Mouse (Mus musculus): ENCODE data around the gene Aqp6.

Gene Aqp6

DNA sequence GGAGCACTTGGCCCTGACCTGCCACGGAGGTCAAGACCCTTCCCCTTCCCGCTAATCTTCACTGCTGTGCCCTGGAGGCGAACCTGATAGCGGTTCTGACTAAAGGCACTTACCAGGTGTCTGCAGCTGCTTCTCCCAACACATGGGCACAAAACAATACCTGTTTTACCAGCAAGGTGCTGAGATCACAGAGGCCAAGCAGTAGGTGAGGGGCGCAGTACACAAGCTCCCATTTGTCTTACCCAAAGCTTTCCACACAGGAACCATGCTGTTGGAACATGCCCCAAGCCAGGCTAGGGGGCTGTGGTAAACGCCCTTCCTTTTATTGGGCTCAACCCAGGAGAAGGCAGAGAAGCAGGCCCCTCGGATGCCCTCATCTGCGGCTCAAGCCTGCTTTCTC lies 3.6 kb upstream of the Aqp6 start:
- DNase-seq (ENCODE audit: low read depth, low spot score), result no peak

DNA sequence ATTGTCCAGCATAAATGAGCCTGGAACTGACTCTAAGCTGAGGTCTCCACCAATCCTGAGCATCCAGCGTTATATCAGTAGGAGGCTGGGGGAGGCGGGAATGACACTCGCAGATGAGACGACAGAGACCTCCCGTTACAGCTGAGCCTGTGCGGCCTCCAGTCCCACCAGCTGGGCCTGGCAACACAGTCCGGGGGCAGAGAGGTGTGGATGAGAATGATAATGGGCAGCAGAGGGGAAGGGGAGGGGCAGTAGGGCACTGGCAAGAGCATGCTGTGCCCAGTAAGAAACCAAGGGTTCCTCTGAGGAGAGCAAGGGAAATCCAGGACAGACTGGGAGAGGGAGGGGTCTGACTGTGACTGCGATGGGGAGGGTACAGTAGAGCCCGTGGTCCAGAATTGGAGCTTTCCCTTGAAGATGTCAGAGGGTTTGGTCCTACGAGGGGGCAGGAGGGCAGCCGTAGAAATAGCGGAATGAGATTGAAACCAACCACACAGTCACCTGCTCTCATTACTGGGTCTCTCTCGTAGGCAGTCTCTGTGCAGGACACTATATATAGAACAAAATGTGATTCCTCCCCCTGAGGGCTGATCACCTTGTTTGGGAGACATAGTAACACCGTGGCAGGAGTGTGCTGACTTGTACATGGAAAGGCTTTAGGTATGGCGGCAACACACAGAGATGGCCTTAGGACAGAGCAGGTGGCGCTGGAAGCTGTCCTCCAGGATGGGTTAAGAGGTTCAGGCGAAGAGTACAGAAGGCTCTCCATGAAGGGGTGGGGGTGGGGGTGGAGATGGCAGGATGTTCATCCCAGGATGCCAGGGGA lies 1.7 kb upstream of the Aqp6 start:
- no peak for DNase-seq (ENCODE audit: low read depth, low spot score)

DNA sequence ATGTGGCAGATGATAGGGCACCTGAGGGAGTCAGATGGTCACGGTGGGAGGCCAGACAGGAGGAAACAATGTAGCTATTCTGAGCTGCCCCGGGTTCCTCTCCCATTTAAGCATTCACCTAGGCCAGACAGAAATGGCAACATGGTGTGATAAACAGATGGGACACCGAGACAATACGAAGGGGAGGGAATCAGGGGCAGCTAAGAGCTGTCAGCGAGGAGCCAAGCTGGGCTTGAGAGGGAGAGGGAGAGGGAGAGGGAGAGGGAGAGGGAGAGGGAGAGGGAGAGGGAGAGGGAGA lies 572 bp downstream of the Aqp6 start:
- DNase-seq (ENCODE audit: low read depth, low spot score), result no peak

DNA sequence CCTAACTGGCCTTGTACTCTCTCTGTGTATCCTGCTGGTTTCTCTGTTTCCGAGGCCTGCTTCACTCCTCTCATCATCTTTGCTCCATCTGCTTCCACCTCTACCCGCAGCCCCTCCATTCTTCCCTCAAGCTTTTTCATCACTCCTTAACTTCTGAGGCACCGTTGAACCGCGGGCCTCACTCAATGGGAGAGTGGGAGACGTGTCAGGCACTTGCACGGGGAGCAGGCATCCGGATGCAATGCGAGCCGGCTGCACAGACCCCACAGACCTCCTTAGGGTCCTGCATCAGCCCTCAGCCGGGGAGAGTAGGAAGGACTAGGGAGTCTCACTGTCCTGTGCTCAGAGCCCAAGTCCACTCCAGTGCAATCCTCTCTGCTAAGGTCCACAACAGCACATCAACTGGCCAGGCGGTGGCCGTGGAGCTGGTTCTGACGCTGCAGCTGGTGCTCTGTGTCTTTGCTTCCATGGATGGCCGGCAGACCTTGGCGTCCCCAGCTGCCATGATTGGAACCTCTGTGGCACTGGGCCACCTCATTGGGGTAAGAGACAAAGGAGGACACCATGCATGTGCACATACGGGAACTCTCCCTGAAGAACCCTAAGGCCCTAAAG lies 1.1 kb downstream of the Aqp6 start:
- no peak for DNase-seq (ENCODE audit: low read depth, low spot score)

DNA sequence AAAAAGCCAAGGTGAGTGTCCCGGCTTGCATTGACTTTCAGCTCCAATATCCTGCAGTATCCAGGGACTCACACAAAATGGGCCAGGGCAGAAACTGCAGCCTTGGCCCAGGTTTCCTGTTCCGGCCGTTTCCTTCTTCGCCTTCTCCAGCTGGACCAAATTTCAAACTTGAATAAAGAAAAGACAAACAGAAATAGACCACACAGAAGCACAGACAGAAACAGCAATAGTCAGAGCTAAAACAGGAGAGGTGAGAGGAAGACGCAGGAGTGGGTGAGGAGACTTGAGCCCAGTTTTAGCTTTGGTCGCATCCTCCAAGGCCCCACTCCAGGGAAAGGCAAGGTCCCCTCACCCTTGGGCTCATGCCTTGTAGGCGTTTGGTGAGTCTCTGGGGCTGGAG lies 2.0 kb downstream of the Aqp6 start:
- no peak for DNase-seq (ENCODE audit: low read depth, low spot score)

DNA sequence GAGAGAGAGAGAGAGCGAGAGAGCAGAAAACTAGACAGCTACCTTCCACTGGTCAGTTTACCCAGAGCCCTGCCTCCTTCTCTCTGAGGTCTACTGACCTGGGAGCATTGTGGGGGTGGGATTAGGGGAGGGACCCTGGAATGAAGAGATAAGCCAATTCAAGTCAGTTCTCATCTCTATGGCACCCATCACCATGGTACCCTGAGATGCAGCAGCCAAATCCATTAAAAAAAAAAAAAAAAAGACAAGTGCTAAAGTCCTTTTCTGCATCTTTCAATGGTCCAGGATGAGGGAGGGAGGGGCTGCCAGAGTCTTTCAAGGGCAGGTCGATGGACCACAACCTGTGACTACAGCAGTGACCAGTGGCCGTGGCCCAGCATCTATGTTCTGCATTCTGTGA lies 4.4 kb downstream of the Aqp6 start:
- no peak for DNase-seq (ENCODE audit: low read depth, low spot score)

DNA sequence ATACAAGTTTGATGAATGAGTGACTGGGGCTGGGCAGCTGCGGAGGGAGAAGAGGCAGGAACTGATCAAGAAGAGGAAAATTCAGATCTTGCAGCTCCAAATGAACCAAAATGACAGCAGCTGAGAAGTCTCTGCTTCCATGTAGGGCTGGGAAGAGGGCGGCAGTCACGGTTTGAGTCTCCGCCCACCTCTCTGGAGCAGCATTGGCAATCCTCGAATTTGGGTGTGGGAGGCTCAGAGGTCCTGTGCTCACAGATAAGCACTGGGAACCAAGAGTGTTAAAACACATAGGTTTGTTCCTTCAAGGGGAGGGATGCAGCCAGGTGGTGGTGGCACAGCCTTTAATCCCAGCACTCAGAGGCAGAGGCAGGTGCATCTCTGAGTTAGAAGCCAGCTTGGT lies 5.3 kb downstream of the Aqp6 start:
- DNase-seq (ENCODE audit: low read depth, low spot score), result no peak

DNA sequence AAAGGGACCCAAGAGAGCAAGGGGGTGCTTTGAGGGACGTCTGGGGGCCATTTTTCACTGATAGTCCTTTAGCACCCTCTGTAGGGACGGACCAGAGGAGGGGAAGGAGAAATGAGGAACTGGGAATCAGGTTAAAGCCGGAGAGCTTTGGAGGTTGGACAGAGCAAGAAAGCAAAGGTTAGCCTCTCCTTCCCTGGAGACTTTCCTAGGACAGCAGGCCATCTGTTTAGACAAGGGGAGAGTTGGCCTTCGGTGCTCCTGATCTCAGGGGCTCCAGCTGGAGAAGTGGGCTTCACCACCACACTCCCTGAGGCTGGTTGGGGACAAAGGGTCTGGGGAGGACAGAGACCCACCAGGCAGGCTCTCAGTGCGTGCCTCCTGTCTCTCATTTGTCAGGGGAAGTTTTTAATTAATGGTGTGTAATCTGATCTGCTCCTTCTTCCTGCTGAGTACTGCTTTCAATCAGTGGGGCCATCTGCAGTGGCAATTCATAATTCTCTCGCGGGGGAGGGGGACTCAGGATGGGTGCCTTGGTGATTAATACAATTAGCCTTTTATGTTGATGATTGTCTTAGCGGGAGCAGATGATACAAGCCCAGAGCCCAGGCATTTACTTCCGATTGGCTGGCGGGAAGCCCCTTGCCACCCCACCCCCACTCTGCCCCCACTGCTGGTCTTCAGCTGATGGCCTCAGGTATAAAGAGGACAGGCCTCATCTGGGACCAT lies 6.4 kb downstream of the Aqp6 start:
- no peak for DNase-seq (ENCODE audit: low read depth, low spot score)

DNA sequence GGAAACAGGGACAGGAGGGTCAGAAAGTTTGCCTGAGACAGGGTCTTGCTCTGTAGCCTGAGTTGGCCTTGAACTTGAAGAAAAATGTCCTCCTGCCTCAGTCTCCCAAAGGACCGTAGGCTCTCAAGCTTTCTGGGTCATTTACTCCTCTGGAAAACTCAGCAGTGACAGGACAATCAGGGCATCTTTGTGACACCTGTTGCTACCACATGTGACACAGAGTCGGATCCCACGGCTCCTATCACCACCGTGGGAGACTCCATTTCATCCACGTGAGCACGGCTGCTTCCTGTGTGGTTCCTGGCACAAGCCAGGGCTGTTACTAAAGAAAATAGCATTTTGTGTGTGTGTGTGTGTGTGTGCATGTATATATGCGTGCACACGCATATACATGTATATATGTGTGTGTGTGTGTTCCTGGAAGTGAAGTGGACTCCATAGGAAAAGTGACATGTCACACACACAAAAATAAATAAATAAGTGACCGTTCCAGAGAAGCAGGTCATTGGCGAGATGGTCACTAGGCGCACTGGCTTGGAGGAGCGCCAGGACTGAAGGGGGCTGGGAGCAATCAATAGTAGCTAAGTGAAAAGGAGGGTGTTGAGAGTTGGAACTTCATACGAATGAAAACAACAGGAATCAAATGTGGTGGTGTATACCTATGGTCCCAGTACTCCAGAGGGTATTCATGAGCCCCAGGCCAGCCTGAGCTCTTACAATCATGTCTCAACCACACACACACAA lies 7.4 kb downstream of the Aqp6 start:
- DNase-seq (ENCODE audit: low read depth, low spot score), result no peak

DNA sequence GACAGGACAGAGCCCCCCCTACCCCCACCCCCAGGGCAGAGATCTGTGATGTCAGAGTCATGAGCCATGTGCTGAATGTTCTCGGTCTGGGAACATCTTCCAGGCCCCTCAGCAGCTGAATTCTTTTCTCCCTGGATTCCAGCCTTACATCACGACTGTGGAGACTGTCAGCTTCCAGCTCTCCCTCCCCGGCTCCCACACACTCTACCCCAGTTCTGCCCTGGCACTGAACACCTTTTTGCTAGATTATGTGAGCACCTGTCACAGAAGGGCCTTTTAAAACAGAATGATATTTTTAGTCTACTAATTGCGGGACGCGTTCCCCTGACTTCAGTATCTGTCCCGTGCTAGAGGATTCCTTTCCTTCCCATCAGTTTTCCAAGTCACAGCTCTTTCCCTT lies 10.4 kb downstream of the Aqp6 start:
- no peak for DNase-seq (ENCODE audit: low read depth, low spot score)

DNA sequence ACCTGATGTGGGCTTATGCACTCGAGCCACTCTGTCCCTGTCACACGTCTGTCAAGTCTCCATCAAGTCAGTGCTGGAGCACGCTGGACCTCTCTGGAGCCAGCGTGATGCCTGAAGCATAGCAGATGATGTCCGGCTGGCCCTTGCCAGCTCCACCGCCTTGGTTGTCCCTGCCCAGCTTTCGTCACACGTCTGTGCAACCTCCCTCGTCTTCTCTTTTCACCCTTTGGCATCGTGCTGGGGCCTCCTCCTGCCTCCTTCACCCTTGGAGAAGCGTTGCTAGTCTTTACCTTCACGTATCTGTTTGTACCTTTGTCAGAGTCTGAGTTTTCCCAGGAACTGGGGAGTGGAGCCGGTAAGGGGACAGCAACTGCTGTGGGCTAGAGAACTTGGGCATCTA lies 13.1 kb downstream of the Aqp6 start:
- no peak for DNase-seq (ENCODE audit: low read depth, low spot score)

DNA sequence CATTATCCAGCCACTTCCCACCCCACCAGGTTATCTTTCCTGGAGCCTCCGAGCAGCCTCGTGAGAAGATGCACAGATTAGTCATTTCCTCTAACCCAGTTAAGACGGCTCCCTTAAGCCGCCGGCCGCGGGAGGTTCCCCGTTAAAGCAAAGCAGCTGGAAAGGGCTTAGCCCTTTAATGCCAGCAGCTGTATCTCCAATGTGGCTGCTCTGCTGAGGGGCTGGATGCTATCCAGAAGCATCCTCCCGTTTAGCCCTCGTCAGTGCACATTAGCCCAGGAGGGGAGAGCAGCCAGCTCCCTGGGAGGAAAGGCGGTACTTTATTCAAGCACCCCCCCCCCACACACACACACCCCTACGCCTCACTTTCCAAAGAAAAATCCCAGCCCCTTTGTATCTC lies 13.6 kb downstream of the Aqp6 start:
- DNase-seq (ENCODE audit: low read depth, low spot score), result peak; percentile 21

DNA sequence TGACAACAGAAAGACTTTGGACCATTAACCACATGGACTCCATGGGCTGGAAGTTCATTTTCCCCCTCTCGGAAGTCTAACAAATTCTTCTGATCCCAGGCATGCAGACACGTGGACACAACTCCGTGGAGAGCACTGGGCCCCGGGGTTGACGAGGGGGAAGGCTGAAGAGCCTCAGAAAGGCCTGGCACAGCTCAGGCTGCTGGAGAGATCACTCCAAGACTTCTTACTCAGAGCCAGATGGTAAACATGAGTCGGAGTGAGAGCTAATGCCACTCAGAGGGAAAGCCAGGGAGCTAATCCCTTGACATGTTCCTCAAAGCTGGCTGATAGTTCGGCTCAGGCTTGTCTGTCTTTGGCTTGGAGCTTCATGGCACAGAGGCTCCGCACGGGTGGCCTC lies 14.0 kb downstream of the Aqp6 start:
- peak; percentile 4 for DNase-seq (ENCODE audit: low read depth, low spot score)

DNA sequence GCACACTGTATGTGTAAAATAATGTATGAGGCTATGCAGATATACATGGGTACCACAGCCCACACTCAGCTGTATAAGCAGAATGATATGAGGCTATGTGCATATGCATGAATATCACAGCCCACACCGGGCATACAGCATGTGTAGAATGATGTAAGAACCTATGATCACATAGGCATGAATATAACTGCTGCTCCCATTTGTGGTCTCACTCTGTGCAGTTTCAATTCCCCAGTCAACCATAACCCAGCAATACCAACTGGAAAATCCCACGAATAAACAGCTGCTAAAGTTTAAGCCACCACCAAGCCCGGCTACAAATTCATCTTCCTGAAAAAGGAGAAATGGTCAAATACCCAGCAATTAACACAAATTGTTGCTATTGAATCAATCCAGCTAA lies 17.4 kb downstream of the Aqp6 start:
- DNase-seq (ENCODE audit: low read depth, low spot score), result no peak

DNA sequence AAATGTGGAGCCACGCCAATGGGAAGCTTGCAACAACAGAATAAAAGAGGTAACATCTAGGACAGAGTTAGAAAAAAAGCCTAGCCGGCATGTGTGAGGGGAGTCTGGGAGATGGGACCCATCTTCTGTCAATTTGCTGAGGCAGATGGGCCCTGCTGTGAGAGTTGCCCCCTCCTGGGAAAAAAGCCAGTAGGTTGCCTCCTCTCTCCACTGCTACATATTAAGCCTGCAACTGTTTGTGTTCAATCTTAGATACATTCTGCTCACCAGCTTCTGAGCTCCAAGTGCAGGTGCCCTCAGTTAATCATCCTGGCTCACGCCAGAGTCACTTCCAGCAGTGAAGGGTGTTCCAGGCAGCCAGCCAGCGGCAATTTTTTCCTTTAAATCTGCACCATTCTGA lies 18.6 kb downstream of the Aqp6 start:
- DNase-seq (ENCODE audit: low read depth, low spot score), result no peak

DNA sequence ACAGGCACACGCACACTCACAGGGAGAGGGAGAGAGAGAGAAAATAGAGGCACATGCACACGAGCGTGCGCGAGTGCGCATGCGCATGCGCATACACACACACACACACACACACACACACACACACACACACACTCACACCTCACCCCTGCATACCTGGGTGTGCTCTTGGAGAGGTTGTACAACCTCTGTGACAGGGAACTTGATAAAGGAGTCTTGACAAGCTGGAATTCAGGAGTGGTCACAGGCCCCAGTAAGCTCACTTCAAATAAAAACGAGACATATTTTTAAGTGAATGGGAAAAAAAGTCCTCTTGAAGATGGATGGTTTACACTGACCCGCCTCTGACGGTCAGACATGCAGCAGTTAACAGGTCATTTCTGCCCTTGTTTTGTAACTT lies 20.9 kb downstream of the Aqp6 start:
- no peak for DNase-seq (ENCODE audit: low read depth, low spot score)

DNA sequence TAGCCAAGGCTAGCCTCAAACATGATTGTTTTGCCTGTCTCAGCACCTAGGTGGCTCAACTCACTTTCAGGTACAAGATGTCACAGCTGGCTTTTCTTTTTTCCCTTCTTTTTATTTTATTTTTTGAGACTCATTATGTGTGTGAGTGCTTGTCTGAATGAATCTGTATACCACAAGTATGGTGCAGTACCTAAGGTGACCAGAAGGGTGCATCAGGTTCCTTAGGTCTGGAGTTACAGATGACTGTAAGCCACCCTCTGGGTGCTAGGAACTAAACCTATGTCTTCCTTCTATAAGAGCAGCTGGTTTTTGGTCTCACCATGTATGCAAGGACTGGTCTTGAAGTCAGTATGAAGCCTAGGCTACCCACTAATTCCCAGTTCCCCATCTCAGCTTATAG lies 30.4 kb downstream of the Aqp6 start:
- no peak for DNase-seq (ENCODE audit: low read depth, low spot score)

DNA sequence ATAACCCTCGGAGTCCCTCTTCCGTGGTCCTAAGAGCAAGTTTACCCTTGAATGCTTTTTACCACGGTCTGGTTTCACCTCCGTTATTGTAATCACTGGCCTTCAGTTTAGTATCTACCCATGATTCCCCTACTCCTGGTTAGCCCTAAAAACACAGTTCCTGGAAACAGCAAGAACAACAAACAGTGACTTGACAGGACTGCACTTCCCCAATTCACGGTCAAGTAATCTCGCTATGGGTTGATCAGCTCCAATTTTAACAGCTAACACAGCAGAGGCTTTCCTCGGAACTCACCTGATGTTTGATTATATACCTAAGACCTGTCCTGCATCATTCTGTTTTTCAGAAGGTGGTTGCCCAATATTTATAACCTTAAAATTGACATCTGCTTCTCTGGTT lies 33.5 kb downstream of the Aqp6 start:
- DNase-seq (ENCODE audit: low read depth, low spot score), result no peak

DNA sequence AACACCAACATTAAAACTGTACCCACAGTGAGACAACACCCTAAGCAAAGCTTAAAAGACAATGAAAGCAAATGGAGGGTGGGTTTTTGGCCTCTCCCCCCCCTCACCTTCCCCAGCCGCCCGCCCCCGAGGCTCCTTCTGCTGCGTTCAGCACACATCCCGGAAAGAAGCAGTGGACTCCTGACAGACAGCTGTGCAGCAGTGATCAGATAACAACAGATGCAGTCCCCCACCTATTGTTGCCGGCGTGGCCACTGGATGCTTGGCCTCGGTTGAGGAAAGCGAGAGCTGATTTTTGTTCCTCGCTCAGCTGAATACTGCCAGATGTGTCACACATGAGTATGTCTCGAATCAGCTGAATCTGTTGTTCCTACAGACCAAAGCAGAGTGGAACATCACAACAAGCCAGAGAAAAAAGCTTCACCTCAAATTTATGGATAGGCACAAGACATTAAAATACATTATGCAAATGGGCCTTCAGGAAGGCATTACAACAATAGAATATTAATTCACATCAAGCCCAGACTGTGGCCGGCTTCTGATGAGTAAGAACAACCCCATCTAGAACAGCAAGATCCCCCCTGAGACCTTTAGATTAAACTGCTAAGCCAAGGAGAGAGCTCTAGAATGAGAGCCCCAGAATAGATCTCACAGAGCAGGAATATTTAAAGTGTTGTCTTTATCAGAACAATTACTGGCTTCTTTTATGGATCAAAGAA lies 36.4 kb downstream of the Aqp6 start:
- DNase-seq (ENCODE audit: low read depth, low spot score), result no peak

DNA sequence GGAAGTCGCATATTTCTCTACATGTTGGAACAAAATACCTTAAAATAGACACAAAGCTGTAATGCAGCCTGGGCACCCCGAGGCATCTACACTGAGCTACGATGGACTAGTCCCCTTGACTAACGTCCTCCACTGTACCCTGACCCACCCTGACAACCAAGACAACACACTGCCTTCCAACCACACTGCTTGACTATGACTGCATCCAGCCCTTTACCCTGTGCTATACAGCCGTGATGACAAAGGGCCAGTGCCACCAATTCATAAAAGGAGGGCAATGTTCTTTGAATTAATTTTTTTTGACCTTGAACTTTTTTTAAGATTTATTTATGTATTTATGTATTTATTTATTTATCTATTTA lies 36.9 kb downstream of the Aqp6 start:
- no peak for DNase-seq (ENCODE audit: low read depth, low spot score)

DNA sequence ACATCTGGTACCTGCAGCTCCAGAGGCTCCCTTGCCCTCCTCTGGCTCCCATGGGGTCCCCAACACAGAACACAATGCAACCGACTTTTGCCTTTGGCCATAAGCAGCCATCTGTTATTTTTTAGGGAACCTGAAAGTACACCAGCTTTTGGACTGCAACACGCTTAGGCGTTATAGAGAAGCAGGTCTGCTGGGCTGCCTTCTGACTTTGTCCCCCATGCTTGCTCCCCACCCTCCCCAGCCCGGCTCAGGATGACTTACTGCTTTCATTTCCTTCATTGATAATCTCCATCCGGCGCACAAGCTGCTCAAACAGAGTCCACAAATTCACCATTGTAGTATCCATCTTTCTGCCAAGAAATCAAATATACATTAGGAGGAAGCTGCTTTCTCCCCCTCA lies 41.4 kb downstream of the Aqp6 start:
- no peak for DNase-seq (ENCODE audit: low read depth, low spot score)

DNA sequence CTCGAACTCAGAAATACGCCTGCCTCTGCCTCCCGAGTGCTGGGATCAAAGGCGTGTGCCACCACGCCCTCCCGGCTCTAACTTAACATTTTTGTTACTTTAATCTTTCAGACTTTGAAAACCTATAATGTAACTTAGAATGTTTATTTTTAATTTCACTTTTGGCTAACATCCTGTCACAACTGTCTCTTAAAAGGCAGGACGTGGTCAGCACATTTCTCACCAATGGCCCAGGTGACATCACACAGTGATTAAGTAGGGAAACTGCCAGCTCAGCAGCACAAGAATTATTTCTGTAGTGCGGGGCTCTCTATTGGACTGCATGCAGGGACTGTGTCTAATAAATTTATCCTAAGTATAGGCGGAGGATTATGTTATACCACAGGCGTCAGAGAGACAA lies 42.6 kb downstream of the Aqp6 start:
- DNase-seq (ENCODE audit: low read depth, low spot score), result no peak

Data from skeletal muscle tissue, adult 2 months (tissue).